Mouse (Mus musculus): ENCODE measurements around the gene Chodl. TPM values are rescaled to one million over a fixed set of nuclear protein-coding genes. Genes with fewer than 3 reads are reported as not detected.

Gene Chodl
- 0.68 TPM for polyA plus RNA-seq (2015; fragmentation: Illumina TruSeq; extraction: RNeasy Lipid Tissue Mini Kit (QIAGEN cat#74804); ENCODE audit: insufficient read depth, low read depth, low replicate concordance)

DNA sequence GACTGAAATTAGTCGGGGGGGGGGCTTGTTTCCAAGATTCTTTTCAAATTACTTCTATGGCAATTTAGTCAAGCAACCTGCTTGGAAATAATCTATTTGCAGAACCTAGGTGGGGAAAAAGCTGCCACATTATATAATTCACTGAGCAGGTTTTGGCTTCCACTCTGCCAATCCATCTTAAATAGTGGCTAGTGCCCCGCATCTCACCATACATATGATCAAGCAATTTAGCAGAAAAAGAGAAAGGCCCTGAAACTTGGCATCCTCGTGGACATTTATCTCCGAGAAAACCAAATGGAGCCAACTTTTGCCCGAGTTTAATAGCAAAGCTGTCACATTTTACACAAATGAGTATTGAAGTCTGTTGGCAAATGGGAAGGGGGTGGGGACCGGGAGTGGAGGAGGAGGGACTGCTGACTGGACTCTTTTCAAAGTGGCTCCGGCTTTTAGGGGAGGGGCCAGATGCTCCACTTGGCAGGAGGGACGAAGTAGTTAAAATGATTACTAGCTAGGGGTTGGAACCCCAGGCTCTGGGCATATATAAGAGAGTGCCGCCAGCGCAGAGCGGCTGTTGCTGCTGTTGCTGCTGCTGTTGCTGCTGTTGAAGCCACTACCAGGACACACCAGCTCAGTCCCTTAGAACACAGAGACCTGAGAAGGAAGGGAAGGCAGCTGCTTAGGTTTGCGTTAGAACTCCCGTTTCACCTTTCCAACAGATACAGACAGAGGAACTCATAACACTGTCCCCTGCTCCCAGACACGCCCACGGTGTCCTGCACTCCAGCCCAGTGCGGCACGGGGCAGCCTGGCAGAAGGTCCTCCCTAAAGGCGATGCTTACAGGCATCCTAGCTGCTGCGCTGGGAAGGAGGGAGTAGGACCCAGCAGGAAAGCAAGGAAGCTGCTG lies at the start of gene Chodl:
Gene Chodl (plus strand): TSS at position 567 of the 905 bp plus-strand sequence.

Other genes starting within 250 kb of the Chodl start
- gene Tmprss15, start 160.1 kb downstream of the Chodl start, polyA plus RNA-seq (2015; fragmentation: Illumina TruSeq; extraction: RNeasy Lipid Tissue Mini Kit (QIAGEN cat#74804); ENCODE audit: insufficient read depth, low read depth, low replicate concordance): not detected